Mouse (Mus musculus) heart, adult 2 months (tissue): ENCODE measurements around the gene Zfp971.
"Not testable (repeated sequence)": the region's sequence is repeated elsewhere in the genome, so short reads cannot be mapped to it uniquely, and the experiment has no call there.

Experiments
- CTCF ChIP-seq: fragments of 200-600 bp; IDR thresholded peaks from 2 replicates; pipeline ENCODE4 v1.8.1; 2022; ENCODE audit warnings: antibody characterized with exemption, mild to moderate bottlenecking, moderate library complexity
- EP300 ChIP-seq: fragments of 200-500 bp; IDR thresholded peaks from 2 replicates; pipeline ENCODE4 v1.6.1; 2011; ENCODE audit warnings: low read depth, low read length, control low read depth; ENCODE audit not compliant: insufficient read depth
- POLR2A ChIP-seq: fragments of 200-500 bp; IDR thresholded peaks from 2 replicates; pipeline ENCODE4 v1.6.1; 2011; ENCODE audit warnings: mild to moderate bottlenecking, low read depth, low read length, control low read depth; ENCODE audit not compliant: insufficient read depth

- TF ChIP-seq POLR2A, CTCF, EP300: not testable (repeated sequence)
Measured at GRCm38 (mm10) chr2:178020773-178021172, 2.3 kb upstream of the Zfp971 start.
